Mouse (Mus musculus) heart, adult 2 months (tissue): ENCODE data around the gene Gm11034. TPM values are rescaled to one million over a fixed set of nuclear protein-coding genes. Genes with fewer than 3 reads are reported as not detected.
A peak's percentile ranks its signal among the peaks of the same experiment; 100 is the strongest.

Experiments used
- DNase-seq, 2 experiments: peaks; one replicate each; pipeline ENCODE4 v3.0.0; 2021
- H3K27ac ChIP-seq: fragments of 200-600 bp; 2 replicates; pipeline ENCODE4 v1.8.1; 2022
- H3K27me3 ChIP-seq: fragments of 200-500 bp; 2 replicates; pipeline ENCODE4 v1.6.1; 2012; ENCODE audit warnings: mild to moderate bottlenecking, low read length, inconsistent platforms, mixed read lengths; ENCODE audit not compliant: control insufficient read depth, insufficient read depth
- H3K36me3 ChIP-seq: fragments of 200-500 bp; 2 replicates; pipeline ENCODE4 v1.6.1; 2012; ENCODE audit warnings: low read length, inconsistent platforms; ENCODE audit not compliant: control insufficient read depth, insufficient read depth
- H3K4me1 ChIP-seq: fragments of 200-500 bp; 2 replicates; pipeline ENCODE4 v1.6.1; 2011; ENCODE audit warnings: low read length; ENCODE audit not compliant: control insufficient read depth, insufficient read depth
- H3K4me3 ChIP-seq: fragments of 200-600 bp; 2 replicates; pipeline ENCODE4 v1.8.1; 2022
- H3K79me2 ChIP-seq: fragments of 200-500 bp; replicated peaks from 2 replicates; pipeline ENCODE4 v1.6.1; 2012; ENCODE audit warnings: mild to moderate bottlenecking, inconsistent platforms, low read length, moderate library complexity, mixed read lengths; ENCODE audit not compliant: control insufficient read depth, insufficient read depth
- H3K9ac ChIP-seq: fragments of 200-500 bp; 2 replicates; pipeline ENCODE4 v1.6.1; 2012; ENCODE audit warnings: low read depth, mild to moderate bottlenecking, control low read depth, inconsistent platforms, low read length, mixed read lengths
- CTCF ChIP-seq: fragments of 200-600 bp; IDR thresholded peaks from 2 replicates; pipeline ENCODE4 v1.8.1; 2022; ENCODE audit warnings: antibody characterized with exemption, mild to moderate bottlenecking, moderate library complexity
- EP300 ChIP-seq: fragments of 200-500 bp; IDR thresholded peaks from 2 replicates; pipeline ENCODE4 v1.6.1; 2011; ENCODE audit warnings: low read depth, low read length, control low read depth; ENCODE audit not compliant: insufficient read depth
- POLR2A ChIP-seq: fragments of 200-500 bp; IDR thresholded peaks from 2 replicates; pipeline ENCODE4 v1.6.1; 2011; ENCODE audit warnings: mild to moderate bottlenecking, low read depth, low read length, control low read depth; ENCODE audit not compliant: insufficient read depth
- whole genome bisulfite sequencing: fragments of 180-500 bp; shearing (Covaris S2); methylation state at CpG from one replicate; pipeline ENCODE4 v1.1.7; 2018; 5-methylcytosine and 5-hydroxymethylcytosine counted together
- intact Hi-C: fragments of 180-260 bp; cut with DNase I; formaldehyde crosslinking; loops from one replicate; pipeline ENCODE4 v1.15.1; 2025
- long read RNA-seq: library from polyadenylated mRNA; stranded (forward); transcript quantifications from one replicate; pipeline ENCODE4 v2.0.0, GENCODE M21; 2021
- polyA plus RNA-seq: library from polyadenylated mRNA; depleted of rRNA; stranded (reverse); fragments of >200 nt; gene quantifications from 2 replicates; pipeline ENCODE4 v1.2.3, GENCODE M21; 2012; rRNA removed
- total RNA-seq, 2 experiments: library from RNA; stranded (reverse); gene quantifications; 2 replicates each; pipeline ENCODE4 v1.2.3; 2021

Gene Gm11034
- total RNA-seq (not detected), polyA plus RNA-seq (not detected in 2 replicates)
- long read RNA-seq, result 0 reads

DNA sequence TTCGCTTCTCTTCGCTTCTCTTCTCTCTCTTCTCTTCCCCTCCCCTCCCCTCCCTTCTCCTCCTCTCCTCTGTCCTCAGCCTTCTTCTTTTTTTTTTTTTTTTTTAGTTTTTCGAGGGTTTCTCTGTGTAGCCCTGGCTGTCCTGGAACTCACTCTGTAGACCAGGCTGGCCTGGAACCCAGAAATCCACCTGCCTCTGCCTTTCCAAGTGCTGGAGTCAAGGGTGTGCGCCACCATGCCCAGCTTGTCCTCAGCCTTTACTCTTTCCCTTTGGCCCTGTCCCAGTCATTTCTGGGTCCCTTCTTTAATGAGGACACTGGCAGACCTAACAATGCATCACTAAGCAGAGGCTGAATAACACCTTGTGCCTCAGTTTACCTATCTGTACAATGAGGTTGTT, at the start of gene Gm11034:
Gene Gm11034 (minus strand): TSS at position 101 of the 400 bp plus-strand sequence.
- 74% methylated on average over 4 of the region's 4 CpGs for WGBS
- no peak for DNase-seq
- Histone ChIP-seq H3K36me3 (no peaks in the 10 kb centered on the region), H3K27ac (no peak within 1 kb of the TSS), H3K79me2 (no peaks in the 10 kb centered on the region), H3K9ac (no peak within 1 kb of the TSS), H3K4me3 (no peak within 1 kb of the TSS), H3K27me3 (no peaks in the 10 kb centered on the region), H3K4me1 (no peaks in the 10 kb centered on the region)
- intact Hi-C loops, result loop anchor here (1.0 kb wide), 1 partner anchor 31 kb away; no protein-coding TSS in a partner anchor
- TF ChIP-seq EP300 (no peak), POLR2A (no peak), CTCF (no peak)

DNA sequence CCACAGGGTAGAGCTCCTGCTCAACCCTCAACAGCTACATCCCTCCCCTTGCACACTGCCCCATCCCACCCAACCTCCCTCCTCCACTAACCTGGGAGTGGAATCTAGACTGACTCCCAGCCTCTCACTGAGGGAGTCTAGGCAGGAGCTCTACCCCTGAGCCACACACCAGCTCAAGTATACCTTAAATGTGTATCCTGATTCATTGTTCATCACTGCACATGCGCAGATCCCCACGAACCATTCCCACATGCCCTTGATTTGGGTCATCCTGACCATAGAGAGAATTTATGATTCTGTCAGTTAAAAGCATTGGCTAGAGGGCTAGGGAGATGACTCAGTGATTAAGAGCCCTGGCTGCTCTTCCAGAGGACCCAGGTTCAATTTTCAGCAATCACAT, 49.3 kb upstream of the Gm11034 start:
- TF ChIP-seq EP300, result no peak
- TF ChIP-seq POLR2A, result no peak
- TF ChIP-seq CTCF, result no peak
- WGBS, result 96% methylated on average over 2 of the region's 2 CpGs
- H3K4me3 ChIP-seq, result no peak overlapping the region
- no peaks in the 10 kb centered on the region for H3K79me2 ChIP-seq
- H3K36me3 ChIP-seq, result peaks cover 2% of the 10 kb centered on the region
- H3K4me1 ChIP-seq, result peaks cover 24% of the 10 kb centered on the region
- DNase-seq, result no peak
- intact Hi-C loops, result loop anchor here (1.0 kb wide), 1 partner anchor 103 kb away; no protein-coding TSS in a partner anchor
- no peaks in the 10 kb centered on the region for H3K27me3 ChIP-seq
- H3K27ac ChIP-seq, result peak overlapping the region; percentile 61
- H3K9ac ChIP-seq, result no peak overlapping the region

DNA sequence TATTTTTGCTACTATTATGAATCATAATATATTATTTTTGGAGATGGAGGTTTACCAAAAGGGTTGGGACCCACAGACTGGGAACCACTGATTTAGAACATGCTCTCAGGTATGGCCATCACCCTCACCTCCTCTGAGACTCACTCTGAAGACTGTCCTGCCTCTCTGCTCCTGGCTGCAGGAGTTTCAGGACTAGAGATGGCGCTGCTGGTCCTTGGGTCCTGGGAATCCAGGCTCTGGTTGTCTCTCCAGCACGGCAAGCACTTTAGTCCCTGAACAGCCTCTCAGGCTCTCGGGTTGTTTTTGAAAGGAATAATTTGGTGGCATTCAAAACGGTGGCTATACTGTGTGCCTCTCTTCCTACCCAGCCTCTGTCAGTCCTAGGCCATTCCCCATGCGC, 48.4 kb upstream of the Gm11034 start:
- no peak for TF ChIP-seq POLR2A
- peak; percentile 76; the same call in 1 of the 2 replicates for TF ChIP-seq EP300
- TF ChIP-seq CTCF, result peak; percentile 77
- H3K79me2 ChIP-seq, result no peaks in the 10 kb centered on the region
- H3K9ac ChIP-seq, result peak overlapping the region; percentile 52
- H3K27ac ChIP-seq, result peak overlapping the region; percentile 61
- H3K27me3 ChIP-seq, result no peaks in the 10 kb centered on the region
- 46% methylated on average over 5 of the region's 5 CpGs for WGBS
- peak in 1 of 2 experiments; percentile 65 for DNase-seq
- H3K36me3 ChIP-seq, result peaks cover 2% of the 10 kb centered on the region
- peaks cover 24% of the 10 kb centered on the region for H3K4me1 ChIP-seq
- intact Hi-C loops, result loop anchor here (1.0 kb wide), 1 partner anchor 103 kb away; no protein-coding TSS in a partner anchor
- H3K4me3 ChIP-seq, result no peak overlapping the region

- no peak overlapping the region for H3K4me3 ChIP-seq
- H3K27ac ChIP-seq, result peak overlapping the region; percentile 61
- H3K36me3 ChIP-seq, result peaks cover 2% of the 10 kb centered on the region
- DNase-seq, result no peak
- no peaks in the 10 kb centered on the region for H3K79me2 ChIP-seq
- no peak for TF ChIP-seq POLR2A
- TF ChIP-seq CTCF, result no peak
- TF ChIP-seq EP300, result no peak
- no peak overlapping the region for H3K9ac ChIP-seq
- intact Hi-C loops, result no loop called here
- peaks cover 24% of the 10 kb centered on the region for H3K4me1 ChIP-seq
- no peaks in the 10 kb centered on the region for H3K27me3 ChIP-seq
These were observed 48.0 kb upstream of the Gm11034 start for GRCm38 (mm10) chr8:72261431-72261830.

DNA sequence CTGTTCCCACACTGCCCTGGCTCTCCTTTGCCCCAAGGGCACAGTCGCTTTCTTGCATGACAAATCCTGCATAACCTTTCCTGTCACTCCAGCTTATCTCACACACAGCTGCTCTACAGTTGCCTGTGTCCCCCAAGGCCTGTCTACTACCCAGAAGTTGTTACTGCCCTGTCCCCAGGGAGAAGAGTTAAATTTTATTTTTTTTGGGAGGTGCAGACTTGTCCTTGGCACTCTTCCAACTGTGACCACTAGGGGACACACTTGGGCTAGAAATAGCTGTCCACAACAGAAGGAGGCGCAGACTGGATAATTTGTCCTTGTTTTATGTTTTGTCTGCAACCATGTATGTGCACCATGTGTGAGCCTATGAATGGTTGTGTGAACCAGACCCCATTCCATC, 47.6 kb upstream of the Gm11034 start:
- Histone ChIP-seq H3K9ac (peak overlapping the region; percentile 5), H3K27ac (peak overlapping the region; percentile 61), H3K79me2 (no peaks in the 10 kb centered on the region), H3K27me3 (no peaks in the 10 kb centered on the region), H3K4me1 (peaks cover 24% of the 10 kb centered on the region), H3K4me3 (no peak overlapping the region), H3K36me3 (peaks cover 2% of the 10 kb centered on the region)
- DNase-seq, result peak; percentile 60 to 71
- WGBS, result 2% methylated on average over 2 of the region's 2 CpGs
- TF ChIP-seq CTCF (peak; percentile 86), EP300 (peak; percentile 84), POLR2A (peak; percentile 34; the same call in 1 of the 2 replicates)
- intact Hi-C loops, result no loop called here

DNA sequence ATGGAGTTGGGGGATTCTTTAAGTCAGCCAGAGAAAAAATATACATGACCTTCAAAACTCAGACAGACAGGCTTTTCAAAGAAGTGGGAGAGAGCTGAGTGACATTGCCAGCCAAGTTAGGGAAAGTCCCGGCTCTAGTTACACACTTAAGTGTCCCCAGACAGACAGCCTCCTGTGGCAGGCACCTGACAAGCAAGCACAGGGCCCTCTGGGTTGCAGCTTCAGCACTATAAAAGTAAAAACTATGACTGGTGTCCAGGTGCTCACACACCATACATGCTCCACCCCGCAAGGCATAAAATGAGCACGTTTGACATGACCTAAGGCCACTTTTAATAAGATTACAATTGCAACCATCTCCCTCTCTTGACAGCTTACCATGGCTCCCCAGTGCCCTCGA, 47.1 kb upstream of the Gm11034 start:
- Histone ChIP-seq H3K4me3 (no peak overlapping the region), H3K9ac (peak overlapping the region; percentile 5), H3K4me1 (peaks cover 20% of the 10 kb centered on the region), H3K79me2 (no peaks in the 10 kb centered on the region), H3K27ac (peak overlapping the region; percentile 61), H3K27me3 (no peaks in the 10 kb centered on the region), H3K36me3 (peaks cover 2% of the 10 kb centered on the region)
- DNase-seq, result no peak
- WGBS, result 27% methylated on average over 4 of the region's 4 CpGs
- TF ChIP-seq POLR2A, result no peak
- no peak for TF ChIP-seq CTCF
- no peak for TF ChIP-seq EP300
- intact Hi-C loops, result no loop called here
